Mouse (Mus musculus): ENCODE data around the gene Hist1h2bf.
A peak's percentile ranks its signal among the peaks of the same experiment; 100 is the strongest.
"Not testable (repeated sequence)": the region's sequence is repeated elsewhere in the genome, so short reads cannot be mapped to it uniquely, and the experiment has no call there.

Gene Hist1h2bf

GRCm38 (mm10) chr13:23573898-23574524, at the start of gene Hist1h2bf, which contains the start of gene Hist1h2ad:
TSS of gene Hist1h2bf (minus strand) at chr13:23574196.
TSS of gene Hist1h2ad (plus strand) at chr13:23574381.
- peak; percentile 72 for DNase-seq (ENCODE audit: low spot score)

GRCm38 (mm10) chr13:23622861-23623450, 49.0 kb upstream of the Hist1h2bf start:
- DNase-seq (ENCODE audit: low spot score), result no peak

DNA sequence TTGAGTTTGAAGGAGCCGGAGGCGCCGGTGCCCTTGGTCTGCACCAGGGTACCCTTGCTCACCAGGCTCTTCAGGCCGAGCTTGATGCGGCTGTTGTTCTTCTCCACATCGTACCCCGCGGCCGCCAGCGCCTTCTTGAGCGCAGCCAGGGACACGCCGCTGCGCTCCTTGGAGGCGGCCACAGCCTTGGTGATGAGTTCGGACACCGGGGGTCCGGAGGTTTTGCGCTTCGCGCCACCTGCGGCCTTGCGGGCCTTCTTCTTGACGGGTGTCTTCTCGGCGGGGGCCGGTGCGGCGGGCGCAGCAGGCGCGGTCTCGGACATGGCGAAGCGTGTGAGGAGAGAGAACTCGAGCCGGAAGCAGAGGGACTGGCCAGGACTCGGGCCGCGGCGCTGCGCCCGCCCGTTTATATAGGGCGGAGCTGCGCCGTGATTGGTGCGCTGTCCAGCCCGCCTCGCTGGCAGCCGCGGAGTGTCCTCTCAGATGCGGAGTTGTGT, 48.2 kb upstream of the Hist1h2bf start, which contains the start of gene Hist1h1e:
Gene Hist1h1e, minus strand, starts transcription at position 384 of the 497 bp plus-strand sequence.
- peak; percentile 96 for DNase-seq (ENCODE audit: low spot score)

DNA sequence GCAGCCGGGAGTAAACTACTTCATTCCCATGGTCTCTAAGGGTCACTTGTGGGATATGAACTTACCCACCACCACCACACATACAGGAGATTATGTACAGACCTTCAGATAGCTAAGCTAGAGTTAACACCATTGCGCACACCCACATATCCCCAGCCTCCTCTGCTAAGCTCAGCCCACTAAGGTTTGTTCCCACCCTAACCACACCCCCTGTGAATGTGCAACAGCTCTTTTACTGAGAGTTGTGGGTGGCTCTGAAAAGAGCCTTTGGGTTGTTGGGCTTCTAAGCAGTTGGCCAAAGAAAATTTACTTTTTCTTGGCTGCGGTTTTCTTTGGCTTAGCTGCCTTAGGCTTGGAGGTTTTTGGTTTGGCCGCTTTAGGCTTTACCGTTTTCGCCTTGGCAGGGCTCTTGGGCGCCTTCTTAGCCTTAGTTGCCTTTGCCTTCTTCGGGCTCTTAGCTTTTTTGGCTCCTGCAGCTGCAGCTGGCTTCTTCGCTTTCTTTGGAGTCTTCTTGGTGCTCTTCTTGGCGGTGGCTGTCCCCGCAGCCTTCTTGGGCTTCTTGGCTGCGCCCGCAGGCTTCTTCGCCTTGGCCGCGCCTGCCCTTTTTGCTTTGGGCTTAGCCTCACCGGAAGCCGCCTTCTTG, 47.7 kb upstream of the Hist1h2bf start:
- DNase-seq (ENCODE audit: low spot score), result peak; percentile 53

GRCm38 (mm10) chr13:23620733-23621531, 46.9 kb upstream of the Hist1h2bf start, which contains the start of gene Hist1h2be:
TSS of gene Hist1h2be (minus strand) at chr13:23621124.
- DNase-seq (ENCODE audit: low spot score), result peak; percentile 54

DNA sequence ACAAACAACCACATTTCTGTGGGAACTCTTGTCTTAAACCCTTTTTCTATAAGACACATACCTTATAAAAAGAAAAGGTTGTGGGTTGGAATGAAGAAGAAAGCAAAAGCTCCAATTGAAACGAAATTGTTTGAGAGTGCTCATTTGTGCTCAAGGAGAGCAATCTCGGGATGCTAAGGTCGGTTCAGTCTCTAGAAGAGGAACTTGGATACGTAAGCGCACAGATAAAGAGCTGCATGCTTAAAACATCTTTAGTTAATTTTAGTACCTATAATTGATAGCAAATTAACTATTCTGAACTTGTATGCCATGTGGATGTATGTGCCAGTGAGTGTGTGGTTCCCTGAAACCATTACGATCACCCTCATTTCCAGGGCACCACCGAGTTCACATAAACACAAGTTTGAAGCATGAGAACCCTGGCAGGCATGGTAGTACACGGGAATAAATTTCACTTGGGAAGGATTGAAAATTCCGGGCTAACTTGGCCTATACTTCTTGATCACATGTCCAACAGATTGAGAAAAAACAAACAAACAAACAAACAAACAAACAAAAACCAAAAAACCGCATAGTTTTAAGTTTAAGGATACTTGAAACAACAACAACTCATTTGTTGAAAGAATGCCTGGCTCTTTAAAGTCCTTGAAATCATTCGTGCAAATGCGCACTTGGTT, 46.2 kb upstream of the Hist1h2bf start:
- DNase-seq (ENCODE audit: low spot score), result no peak

GRCm38 (mm10) chr13:23611638-23612037, 37.6 kb upstream of the Hist1h2bf start:
- no peak for DNase-seq (ENCODE audit: low spot score)

DNA sequence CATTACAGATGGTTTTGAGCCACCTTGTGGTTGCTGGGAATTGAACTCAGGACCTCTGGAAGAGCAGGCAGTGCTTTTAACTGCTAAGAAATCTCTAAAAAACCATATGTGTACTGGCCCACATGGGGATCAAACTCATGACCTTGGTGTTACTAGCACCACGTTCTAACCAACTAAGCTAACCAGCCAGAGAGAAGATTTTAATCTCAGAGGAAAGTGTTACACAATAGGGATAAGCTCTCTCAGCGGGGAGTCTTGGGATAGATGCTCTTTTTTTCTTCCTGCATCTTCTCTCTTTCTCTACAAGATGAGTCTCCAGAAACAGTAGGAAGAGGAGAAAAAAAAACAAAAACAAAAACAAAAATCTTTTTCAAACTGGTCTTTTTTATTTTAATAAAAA, 36.4 kb upstream of the Hist1h2bf start:
- DNase-seq (ENCODE audit: low spot score), result no peak

DNA sequence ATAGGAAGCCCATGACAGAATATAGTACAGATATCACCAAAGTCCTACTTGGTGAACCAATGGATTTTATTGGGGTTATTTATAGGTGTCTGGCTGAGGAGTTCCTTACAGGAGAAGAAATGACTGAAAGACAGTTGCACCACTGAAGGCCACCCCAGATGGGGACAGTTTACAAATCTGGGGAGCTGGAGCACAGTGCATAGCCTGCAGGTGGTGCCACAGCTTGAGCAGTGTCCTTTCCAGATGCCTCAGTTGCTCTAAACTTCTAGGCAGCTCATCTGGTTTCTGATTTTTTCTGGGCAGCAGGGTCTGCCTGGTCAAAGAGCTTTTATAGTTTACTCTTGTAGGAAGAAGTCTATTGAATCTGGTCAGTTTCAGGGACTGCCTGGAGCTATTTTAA, 35.8 kb upstream of the Hist1h2bf start:
- no peak for DNase-seq (ENCODE audit: low spot score)

DNA sequence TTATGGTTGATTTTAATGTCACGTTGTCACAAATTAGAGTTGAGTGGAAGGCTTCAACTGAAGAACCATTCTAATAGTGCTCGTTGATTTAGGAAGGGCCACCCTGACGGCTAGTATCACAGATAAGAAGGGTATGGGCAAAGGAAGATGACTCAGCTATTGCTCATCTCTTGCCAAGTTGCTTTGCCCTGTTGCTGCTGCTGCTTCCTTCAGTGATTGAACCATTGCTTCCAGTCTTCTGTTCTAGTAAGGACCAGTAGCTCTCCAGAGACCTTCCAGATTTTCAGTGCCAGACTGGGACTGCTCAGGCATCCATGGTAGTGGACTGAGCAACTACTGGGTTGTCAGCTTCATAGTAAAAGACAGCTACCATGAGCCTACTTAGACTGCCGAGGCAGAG, 35.2 kb upstream of the Hist1h2bf start:
- no peak for DNase-seq (ENCODE audit: low spot score)

DNA sequence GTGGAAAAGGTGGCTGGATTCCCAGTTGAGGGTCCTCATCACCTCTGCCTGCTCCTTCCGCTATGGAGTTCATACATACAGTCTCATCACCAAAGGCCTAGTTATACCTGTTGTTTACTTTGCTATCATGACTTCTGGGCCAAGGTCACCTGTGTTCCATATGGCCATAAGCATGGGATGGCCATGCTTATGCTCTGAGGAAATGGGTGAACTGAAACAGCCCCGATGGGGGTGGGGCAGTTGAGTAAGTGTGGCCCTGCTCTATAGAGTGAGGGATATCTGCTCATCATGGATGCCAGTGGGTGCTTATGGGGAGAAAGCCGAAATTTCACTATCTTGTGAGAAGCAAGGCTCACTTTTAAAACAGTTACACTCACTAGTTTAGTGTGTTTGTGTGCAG, 31.1 kb upstream of the Hist1h2bf start:
- no peak for DNase-seq (ENCODE audit: low spot score)

- DNase-seq (ENCODE audit: low spot score), result no peak
Measured at GRCm38 (mm10) chr13:23604452-23604851, 30.5 kb upstream of the Hist1h2bf start.

DNA sequence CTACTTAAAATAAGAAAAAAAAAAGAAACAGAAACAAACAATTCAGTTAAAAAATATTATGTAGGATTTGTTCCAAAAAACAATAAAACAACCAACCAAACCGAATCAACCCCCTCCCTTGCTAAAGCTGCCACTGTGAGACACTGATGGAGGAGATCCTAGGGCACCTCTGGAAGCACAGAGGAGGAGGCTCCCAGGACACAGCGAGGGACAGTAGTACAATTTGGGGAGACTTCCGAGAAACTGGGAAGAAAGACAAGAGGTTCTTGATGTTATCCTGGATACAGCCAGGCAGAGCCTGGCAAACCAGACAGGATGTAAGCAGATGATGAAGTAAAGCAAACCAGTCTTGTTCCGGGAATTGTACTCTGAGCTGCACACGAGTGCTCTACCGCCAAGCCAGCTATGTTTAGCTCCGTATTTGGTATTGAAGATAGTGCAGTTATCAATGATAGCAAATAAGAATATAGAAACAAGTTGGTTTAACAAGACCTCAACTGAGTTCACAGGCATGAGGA, 29.2 kb upstream of the Hist1h2bf start:
- no peak for DNase-seq (ENCODE audit: low spot score)

- peak; percentile 79 for DNase-seq (ENCODE audit: low spot score)
Measured at GRCm38 (mm10) chr13:23597957-23598356, 24.0 kb upstream of the Hist1h2bf start.

DNA sequence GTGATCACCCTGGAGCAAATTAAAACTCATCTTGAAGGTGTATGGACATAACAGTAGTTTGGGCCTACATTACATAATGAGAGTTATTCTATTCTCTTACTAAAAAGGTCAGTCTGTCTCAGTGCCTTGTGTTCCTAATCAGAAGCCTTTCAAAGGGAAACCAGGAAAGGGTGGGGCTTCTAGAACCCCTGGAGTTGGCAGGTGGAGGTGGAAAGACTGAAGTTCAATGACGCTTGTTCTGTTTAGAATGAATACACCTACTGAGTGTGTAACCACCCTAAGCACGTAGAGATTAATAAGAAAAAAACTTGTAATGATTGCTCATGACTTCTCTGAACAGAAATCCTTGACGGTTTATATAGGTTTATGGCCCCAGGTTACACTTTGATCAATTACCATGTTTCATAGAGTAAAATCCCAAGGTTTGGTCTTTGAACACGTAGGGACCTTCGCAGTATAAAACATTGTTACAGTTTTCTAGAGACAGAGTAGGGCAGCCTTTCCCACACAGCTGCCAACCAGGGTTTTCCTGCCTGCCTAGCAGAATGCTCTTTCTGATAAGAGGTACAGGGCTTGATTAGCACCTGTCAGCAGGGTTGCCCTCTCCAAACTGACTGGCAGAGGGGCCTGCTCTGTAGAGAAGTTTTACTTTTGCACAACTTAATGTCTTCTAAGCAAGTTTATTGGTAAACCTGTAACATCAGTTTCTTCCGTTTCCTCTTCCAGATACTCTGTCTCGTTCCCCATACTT, 21.8 kb upstream of the Hist1h2bf start:
- DNase-seq (ENCODE audit: low spot score), result no peak

DNA sequence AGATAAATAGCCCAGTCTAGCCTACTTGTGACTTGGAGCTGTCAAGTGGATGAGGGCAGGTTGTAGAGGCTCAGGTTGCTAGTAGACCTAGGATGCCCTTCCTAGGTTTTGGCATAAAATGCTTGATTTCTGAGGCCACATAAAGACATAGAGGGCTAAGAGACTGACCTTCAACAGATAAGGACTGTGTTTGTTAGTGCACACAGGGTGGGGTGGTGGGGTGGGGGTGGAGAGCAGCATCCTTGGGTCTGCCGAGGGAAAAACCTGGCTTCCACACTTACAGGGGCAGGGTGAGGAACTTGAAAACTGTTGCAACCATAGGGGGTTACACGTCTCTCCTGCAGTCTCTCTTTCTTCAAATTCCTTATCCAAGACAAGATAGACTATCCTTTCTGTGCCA, 21.2 kb upstream of the Hist1h2bf start:
- no peak for DNase-seq (ENCODE audit: low spot score)

GRCm38 (mm10) chr13:23593051-23593770, 19.2 kb upstream of the Hist1h2bf start:
- DNase-seq (ENCODE audit: low spot score), result no peak

- DNase-seq (ENCODE audit: low spot score), result no peak
Measured at GRCm38 (mm10) chr13:23592614-23593013, 18.6 kb upstream of the Hist1h2bf start.

DNA sequence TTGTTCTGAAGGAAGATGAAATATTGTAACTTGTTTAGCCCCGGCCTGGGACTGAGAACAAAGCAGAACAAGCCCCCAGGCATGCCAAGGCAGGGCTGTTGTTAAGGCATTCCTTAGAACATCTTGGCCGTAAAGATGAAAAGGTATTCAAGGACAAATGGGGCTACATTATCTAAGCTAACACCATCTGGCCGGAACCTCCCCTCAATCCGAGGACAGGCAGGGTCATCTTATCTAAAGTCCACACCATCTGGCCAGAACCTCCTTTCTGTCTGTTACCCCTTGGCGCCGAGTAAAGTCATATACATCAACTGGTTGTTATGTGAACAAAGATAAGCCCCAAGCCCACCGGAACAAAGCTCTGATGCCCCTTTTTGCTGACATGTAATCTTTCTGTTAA, 17.9 kb upstream of the Hist1h2bf start:
- DNase-seq (ENCODE audit: low spot score), result not testable (repeated sequence)

- no peak for DNase-seq (ENCODE audit: low spot score)
Measured at GRCm38 (mm10) chr13:23591206-23591605, 17.2 kb upstream of the Hist1h2bf start.

Data from ovary, postnatal 14 days (tissue).